Mouse (Mus musculus) monocyte, adult 5-6 weeks (primary cell): ENCODE measurements around the gene Qrich2. TPM values are rescaled to one million over a fixed set of nuclear protein-coding genes. Genes with fewer than 3 reads are reported as not detected.
"Not testable (repeated sequence)": the region's sequence is repeated elsewhere in the genome, so short reads cannot be mapped to it uniquely, and the experiment has no call there.

ENCODE experiments used
- ATAC-seq: fragments of 153-309, 156-312 bp; replicated peaks from 2 replicates; pipeline ENCODE4 v1.8.0; 2017; ENCODE audit warnings: mild to moderate bottlenecking; ENCODE audit not compliant: low TSS enrichment, insufficient number of reproducible peaks, severe bottlenecking, poor library complexity, low FRiP score
- total RNA-seq: library from RNA; stranded (forward); fragments of 200-1000, 200-491, 200-594 nt; gene quantifications from 3 replicates; pipeline ENCODE4 v1.2.3, GENCODE M21; 2017

Qrich2 gene
- total RNA-seq = 0.85 to 0.95 TPM in 2 of 3 replicates, not detected in the other

- no peak for ATAC-seq
Measured at GRCm38 (mm10) chr11:116466141-116466540, at the start of gene Qrich2. TSS of gene Qrich2 (minus strand) at chr11:116466241.

GRCm38 (mm10) chr11:116515330-116516020, 49.4 kb upstream of the Qrich2 start:
- ATAC-seq = no peak

GRCm38 (mm10) chr11:116513531-116514038, 47.5 kb upstream of the Qrich2 start:
- no peak for ATAC-seq

- no peak for ATAC-seq
Measured at GRCm38 (mm10) chr11:116512987-116513386, 46.9 kb upstream of the Qrich2 start.

GRCm38 (mm10) chr11:116512154-116512553, 46.1 kb upstream of the Qrich2 start:
- no peak for ATAC-seq

GRCm38 (mm10) chr11:116511301-116511868, 45.3 kb upstream of the Qrich2 start:
- ATAC-seq = no peak

GRCm38 (mm10) chr11:116508689-116509088, 42.6 kb upstream of the Qrich2 start:
- no peak for ATAC-seq

- no peak for ATAC-seq
Measured at GRCm38 (mm10) chr11:116506151-116506875, 40.3 kb upstream of the Qrich2 start.

GRCm38 (mm10) chr11:116505573-116505972, 39.5 kb upstream of the Qrich2 start:
- no peak for ATAC-seq

- no peak for ATAC-seq
Measured at GRCm38 (mm10) chr11:116504516-116504915, 38.5 kb upstream of the Qrich2 start.

GRCm38 (mm10) chr11:116501005-116501746, 35.1 kb upstream of the Qrich2 start:
- no peak for ATAC-seq

GRCm38 (mm10) chr11:116499018-116499417, 33.0 kb upstream of the Qrich2 start:
- ATAC-seq = no peak

- no peak for ATAC-seq
Measured at GRCm38 (mm10) chr11:116498596-116498995, 32.6 kb upstream of the Qrich2 start.

GRCm38 (mm10) chr11:116497313-116497712, 31.3 kb upstream of the Qrich2 start:
- no peak for ATAC-seq

GRCm38 (mm10) chr11:116494474-116495174, 28.6 kb upstream of the Qrich2 start:
- ATAC-seq = no peak

GRCm38 (mm10) chr11:116493795-116494252, 27.8 kb upstream of the Qrich2 start, which contains the start of gene Prpsap1:
TSS of gene Prpsap1 (minus strand) at chr11:116494202.
- peak; percentile 77 for ATAC-seq

GRCm38 (mm10) chr11:116493191-116493590, 27.1 kb upstream of the Qrich2 start:
- no peak for ATAC-seq

- not testable (repeated sequence) for ATAC-seq
Measured at GRCm38 (mm10) chr11:116492507-116492906, 26.5 kb upstream of the Qrich2 start.
